Mouse (Mus musculus): ENCODE results near the gene Gm10309.
"Not testable (repeated sequence)": the region's sequence is repeated elsewhere in the genome, so short reads cannot be mapped to it uniquely, and the experiment has no call there.

The Gm10309 gene

DNA sequence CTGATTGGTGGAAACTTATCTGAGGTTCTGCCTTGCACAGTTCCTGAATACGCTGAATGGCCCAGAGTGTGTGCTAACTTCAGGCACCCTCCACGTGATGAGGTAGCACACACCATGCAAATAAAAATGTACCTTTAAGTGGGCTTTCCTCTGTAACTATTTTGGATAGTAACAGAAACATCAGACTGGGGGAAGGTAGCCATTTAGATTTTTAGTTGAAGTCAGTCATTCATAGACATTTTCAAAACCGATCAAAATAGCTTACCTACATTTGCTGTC is 3.1 kb upstream of the Gm10309 start:
- DNase-seq: no peak

DNA sequence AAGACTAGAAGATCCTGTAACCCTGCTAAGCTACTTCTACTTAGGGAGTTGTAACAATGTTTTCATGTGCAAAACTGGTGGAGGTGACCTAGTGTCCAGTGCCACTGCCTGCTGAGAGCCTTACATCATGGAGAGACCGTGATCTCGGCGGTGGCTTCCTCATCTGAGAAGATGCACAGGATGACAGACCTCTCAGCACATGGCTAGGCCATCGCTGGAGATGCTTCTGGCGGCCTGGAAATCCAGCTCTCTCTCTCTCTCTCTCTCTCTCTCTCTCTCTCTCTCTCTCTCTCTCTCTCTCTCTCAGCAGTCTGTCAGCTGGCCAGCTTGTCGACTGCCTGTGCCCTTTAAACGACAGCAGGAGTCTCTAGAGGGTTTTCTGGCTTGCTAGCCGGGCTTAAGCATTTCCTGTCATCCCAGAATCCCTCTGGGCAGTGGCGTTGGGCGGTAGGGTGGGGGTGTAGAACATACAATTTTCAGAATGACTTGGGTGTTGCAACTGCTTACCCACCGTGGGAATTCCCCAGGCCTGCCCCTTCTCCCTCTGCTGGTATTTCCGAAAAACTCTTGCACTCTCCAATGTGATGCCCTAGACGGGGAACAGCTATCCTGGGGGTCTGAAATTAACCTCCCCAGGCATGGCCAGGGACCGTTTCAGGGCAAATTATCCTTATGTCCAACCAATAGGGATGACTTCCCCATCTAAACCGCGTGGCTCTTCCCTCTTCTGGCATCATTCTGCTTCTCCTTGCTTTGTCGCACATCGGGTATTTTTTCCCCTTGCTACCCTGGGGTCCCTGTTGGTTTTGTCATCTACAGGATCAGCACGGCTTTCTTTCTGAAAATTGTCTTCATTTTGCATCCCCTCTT is 2.5 kb upstream of the Gm10309 start:
- DNase-seq: peak; percentile 80

- no peak for DNase-seq
Measured at GRCm38 (mm10) chr17:86506881-86507280, 1.8 kb upstream of the Gm10309 start.

DNA sequence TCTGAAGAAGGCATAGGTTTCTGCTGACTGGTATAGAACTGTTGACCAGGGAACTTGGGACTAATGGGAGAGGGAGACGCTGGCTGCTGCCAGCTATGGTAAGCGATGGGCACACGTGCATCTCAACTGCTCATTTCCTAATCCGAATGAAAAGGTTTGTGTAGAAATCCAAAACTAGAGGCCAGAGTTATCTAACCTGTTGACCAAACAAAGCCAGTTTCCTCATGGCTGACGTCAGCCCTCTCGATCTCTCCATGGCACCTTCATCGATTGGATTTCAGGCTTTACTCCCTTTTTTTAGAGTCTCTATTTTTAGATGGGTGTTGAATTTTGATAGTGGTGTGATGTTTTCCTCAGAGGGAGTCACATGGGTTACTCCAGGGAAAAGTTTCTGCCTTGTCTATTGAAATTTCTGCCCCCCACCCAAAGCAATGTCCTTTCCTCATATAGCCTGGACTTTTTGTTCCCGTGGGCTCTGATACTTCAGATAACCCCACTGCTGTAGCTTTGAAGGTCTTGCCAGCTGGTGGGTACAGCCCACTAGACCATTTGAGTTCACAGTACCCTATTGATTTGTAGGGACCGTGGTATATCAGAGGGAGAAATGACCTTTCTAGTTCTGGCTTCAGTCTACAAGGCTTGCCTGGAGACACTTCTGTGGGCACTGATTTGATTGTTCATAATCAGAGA is 1.7 kb downstream of the Gm10309 start:
- DNase-seq: no peak

- no peak for DNase-seq
Measured at GRCm38 (mm10) chr17:86501393-86501792, 3.6 kb downstream of the Gm10309 start.

DNA sequence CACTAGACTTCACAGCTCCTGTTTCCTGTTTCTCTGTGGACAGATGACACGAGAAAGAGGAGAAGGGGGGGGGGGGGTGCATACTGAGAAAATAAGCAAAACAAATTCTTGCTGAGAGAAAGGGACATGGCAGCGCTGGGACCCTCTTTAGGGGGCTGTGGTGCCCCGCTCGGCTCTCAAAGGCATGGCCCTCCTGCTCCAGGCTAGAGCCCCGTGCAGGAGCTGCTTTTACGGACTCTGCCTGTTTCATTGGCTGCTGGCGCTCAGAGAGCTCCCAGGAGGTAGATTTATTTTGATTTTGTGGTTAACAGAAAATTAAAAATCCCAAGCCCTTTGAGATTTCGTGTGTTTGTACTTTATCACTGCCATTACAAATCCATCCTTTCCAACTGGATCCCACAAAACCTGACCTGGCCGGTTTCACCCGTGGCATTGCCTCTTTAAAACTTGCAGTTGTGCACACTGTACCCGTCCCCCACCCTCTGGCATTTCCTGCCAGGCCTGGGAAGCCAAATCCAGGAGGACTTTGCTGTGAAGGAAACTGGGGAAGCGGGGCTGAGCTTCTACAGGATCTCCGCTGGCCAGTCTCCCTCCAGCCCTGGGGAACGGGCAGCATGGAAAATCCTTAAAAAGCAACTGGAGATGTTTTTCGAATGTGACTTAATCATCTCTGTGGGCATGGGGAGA is 5.5 kb downstream of the Gm10309 start:
- peak; percentile 86 for DNase-seq

GRCm38 (mm10) chr17:86497302-86497701 is 7.7 kb downstream of the Gm10309 start:
- no peak for DNase-seq

DNA sequence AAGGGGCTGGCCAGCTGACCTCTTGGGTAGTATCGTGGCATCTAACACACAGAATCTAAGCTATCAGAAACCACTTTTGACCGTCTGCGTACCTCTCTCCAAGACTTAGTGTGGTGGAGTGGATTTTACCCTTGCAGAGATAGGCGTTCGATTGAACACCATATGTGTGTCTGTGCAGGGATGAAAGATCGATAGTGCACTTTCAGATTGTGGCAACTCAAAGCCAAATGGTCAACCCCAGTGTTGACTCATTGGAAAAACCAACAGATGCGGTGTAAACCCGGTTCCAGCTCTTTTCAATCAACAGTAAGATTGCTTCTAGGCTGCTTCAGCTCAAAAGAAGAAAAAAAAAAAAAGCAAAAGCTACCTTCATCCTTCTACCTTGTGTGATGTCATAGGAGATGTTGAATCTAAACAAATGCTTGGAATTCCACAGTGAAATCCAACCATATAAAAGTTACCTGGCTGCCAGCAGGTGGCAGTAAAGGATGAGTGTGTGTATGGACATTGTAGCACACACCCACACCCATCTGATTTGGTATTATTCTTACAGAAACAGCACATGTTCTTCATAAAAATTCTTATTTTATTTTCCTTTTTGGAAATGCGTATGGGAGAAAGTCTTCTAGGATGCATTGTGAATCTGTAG is 8.8 kb downstream of the Gm10309 start:
- DNase-seq: peak; percentile 68

DNA sequence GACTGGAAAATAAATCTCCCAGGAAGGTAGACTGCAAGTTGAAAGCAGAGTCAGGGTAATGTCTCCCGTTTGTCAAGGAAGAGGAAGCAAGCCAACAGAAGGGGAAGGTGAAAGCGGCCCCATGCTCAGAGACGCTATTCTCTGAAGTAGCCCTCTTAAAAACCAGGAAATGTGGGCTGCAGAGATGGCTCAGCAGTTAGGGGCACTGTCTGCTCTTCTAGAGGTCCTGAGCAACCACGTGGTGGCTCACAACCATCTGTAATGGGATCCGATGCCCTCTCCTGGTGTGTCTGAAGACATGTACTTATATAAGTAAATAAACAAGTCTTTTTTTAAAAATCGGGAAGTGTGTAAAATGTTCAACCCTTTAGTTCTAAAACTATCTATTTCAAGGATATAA is 10.1 kb downstream of the Gm10309 start:
- no peak for DNase-seq

GRCm38 (mm10) chr17:86494494-86494893 is 10.5 kb downstream of the Gm10309 start:
- no peak for DNase-seq

DNA sequence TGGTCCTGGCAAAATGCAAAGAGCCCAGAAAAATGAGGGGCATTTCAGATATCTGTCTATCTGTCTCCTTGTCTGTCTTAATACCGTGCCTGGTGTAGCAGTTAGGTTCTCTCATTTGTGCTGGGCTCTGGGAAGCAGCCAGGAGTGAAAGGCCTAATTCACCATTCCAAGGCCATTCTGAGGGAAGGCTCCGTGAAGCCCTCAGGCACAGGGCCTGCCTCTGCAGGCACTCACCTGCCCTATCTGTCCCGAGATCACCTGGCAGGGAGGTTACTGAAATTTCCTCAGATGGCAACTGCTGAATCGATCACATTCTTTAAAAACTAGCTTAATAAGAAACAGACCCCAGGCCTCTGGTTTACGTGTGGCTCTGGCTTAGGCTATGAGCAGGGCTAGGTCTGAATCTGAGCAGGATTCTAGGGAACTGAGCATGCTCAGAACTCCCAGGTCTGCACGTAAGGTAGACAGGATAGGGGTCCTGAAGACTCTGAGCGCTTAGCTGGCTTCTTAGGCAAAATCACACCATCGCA is 11.1 kb downstream of the Gm10309 start:
- DNase-seq: no peak

DNA sequence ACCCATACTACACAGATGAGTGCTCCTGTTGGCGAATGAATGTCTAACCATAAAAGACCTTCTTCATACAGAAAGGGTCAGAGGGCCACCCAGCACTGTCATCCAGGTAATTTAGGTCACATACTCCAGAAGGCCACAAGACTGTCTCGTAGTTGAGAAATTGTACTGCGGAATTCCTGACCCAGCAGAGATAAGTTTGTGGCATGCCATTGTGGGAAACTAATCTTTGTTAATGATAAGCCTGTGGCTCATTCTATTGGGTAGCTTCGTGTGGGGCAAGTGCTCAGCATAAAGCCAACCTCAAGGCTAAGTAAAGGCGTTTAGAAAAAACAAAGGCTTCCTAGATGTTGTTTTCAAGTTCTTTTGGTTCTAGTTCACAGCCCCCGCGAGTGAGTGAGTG is 12.7 kb downstream of the Gm10309 start:
- DNase-seq: no peak

GRCm38 (mm10) chr17:86489827-86490226 is 15.2 kb downstream of the Gm10309 start:
- no peak for DNase-seq

DNA sequence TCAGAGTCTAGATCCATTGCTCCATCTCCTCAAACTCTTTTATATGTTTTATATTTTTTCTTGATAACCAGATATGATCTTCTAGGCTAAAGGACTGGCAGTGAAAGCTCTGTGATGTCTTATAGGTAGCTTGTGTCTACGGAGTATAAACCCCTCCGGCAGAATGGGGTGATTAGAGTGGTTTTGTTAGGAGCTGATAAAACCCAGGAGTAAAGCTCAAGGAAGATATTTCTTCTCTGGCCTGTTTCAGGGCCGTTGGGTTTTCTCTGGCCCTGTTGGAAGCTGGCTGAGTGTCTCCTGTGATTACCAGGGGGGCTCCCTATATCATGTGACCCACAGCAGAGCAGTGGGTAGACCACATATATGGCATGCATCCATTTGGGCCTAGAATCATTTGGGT is 17.6 kb downstream of the Gm10309 start:
- no peak for DNase-seq

DNA sequence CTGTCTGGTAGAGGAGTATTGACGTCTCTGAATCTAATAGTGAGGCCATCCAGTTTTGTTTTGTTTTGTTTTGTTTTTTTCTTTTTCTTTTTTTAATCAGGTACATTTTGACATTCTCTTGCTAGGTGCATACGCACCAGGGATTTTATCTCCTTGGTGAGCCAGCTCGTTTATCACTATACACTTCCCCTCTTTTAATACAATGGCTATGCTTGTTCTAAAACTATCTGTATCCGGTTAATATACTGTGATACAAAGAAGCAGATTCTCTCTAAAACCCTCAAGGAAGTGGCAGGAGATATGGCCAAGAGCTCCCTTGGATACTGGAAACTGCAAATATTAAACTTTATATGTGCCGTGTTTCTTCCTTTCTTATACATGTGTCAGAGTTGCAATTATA is 18.4 kb downstream of the Gm10309 start:
- no peak for DNase-seq

GRCm38 (mm10) chr17:86484087-86484737 is 20.8 kb downstream of the Gm10309 start:
- peak; percentile 94 for DNase-seq

DNA sequence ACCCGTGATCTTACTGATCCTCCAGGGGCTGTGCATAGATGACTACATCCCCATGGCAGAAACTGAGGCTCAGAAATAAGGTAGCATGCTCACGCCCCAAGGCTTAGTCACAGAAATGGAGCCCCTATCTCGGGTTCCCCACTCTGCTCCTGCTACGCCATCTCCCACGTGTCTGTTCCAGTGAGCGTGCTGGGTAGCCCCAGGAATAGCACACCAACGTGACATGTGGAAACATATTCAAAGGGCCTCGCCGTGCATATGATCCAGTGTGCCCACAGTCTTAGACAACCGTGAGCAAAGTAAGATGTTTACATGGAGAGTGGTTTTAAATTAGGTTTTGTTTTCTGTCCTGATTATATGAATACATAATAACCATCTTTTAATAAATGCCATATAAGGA is 22.4 kb downstream of the Gm10309 start:
- DNase-seq: no peak

- DNase-seq: peak; percentile 30
Measured at GRCm38 (mm10) chr17:86479406-86479805, 25.6 kb downstream of the Gm10309 start.

- DNase-seq: not testable (repeated sequence)
Measured at GRCm38 (mm10) chr17:86477401-86477800, 27.6 kb downstream of the Gm10309 start.

DNA sequence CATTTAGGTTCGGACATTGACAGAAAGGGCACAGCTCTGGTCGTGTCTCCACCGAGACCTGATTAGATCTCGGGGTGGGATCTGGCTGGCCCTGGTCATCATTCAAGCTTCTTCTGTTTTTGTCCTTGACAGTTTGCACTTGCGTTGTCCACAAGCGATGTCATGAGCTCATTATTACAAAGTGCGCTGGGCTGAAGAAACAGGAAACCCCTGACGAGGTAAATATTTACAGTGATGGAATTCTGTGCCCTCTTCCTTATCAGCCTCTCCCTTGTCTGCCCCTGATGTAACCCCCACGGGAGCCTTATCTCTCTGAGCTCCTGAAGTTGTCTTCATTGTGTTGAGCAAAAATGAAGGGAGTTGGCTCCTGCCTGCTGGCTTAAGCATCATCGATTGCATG is 28.4 kb downstream of the Gm10309 start:
- DNase-seq: peak; percentile 72

DNA sequence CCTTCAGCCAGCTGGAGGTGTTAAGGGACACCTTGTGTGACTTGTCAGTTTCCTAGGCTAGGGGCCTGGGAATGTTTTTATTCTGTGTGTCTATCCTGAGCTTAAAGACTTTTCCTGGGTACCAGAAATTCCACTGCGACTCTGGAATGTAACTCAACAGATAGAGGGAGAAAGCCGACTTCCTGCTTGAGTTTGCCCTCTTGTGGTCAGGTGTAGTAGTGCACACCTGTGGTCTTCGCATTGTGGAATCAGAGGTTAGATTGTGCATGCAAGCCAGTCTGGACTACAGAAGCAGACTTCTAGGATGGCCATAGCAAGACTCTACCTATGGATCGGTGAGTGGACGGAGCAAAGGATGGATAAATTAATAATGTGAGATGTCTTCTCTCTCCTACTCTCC is 33.3 kb downstream of the Gm10309 start:
- peak; percentile 58 for DNase-seq

DNA sequence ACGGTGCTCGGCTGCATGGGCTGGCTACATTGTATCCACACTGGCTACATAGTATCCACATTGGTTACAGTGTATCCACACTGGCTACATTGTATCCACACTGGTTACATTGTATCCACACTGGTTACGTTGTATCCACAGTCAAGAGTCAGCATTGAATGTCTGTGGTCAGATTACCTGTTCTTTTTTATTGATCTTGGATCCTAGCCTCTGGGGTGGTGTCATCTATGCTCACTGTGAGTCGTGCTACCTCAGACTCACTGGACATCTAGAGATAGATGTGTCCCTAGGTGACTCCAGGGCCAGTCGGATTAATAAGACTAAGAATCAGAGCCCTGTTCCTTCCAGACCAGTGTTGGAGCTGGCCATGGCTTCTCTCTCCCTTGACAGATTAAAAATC is 34.9 kb downstream of the Gm10309 start:
- DNase-seq: no peak

DNA sequence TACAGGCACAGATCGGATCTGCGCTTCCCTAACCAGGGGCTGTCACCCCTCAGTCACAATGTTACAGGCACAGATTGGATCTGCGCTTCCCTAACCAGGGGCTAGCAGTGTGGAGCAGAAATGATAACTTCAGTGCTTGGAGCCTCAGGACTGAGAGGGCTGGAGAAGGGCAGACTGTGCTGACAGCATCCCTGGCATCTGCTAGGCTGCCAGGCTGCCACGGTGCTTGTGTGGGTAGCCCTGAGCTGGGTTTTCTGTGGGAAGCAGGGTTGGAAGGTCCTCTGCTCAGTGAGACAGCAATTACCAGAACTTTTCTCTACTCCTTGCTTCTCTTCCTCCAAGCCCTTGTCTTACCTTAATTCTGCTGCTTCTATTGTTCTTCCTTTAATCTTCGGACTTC is 37.1 kb downstream of the Gm10309 start:
- DNase-seq: no peak

All from lung, postnatal 10 days (tissue).